Mouse (Mus musculus) erythroblast, embryonic 14.5 days (primary cell): ENCODE data around the gene Actbl2. TPM values are rescaled to one million over a fixed set of nuclear protein-coding genes. Genes with fewer than 3 reads are reported as not detected.

Experiments used
- H3K27me3 ChIP-seq: 2 replicates; pipeline ENCODE4 v1.6.1; 2012; ENCODE audit warnings: inconsistent platforms; ENCODE audit not compliant: control insufficient read depth
- H3K36me3 ChIP-seq: 2 replicates; pipeline ENCODE4 v1.6.1; 2012; ENCODE audit warnings: mild to moderate bottlenecking, inconsistent platforms; ENCODE audit not compliant: control insufficient read depth
- H3K4me1 ChIP-seq: 2 replicates; pipeline ENCODE4 v1.6.1; 2012; ENCODE audit warnings: inconsistent platforms; ENCODE audit not compliant: control insufficient read depth
- H3K4me3 ChIP-seq: replicated peaks from 2 replicates; pipeline ENCODE3; 2012; ENCODE audit warnings: moderate library complexity, mild to moderate bottlenecking, inconsistent platforms
- H3K9me3 ChIP-seq: 2 replicates; pipeline ENCODE4 v1.6.1; 2012; ENCODE audit warnings: low read length, inconsistent platforms, mixed read lengths; ENCODE audit not compliant: control insufficient read depth
- GATA1 ChIP-seq: IDR thresholded peaks from 2 replicates; pipeline ENCODE4 v1.6.1; 2012; ENCODE audit warnings: low read length, inconsistent platforms, mixed read lengths
- TAL1 ChIP-seq: IDR thresholded peaks from 3 replicates; pipeline ENCODE4 v1.6.1; 2012; ENCODE audit warnings: low read length, inconsistent platforms, mixed read lengths
- polyA plus RNA-seq: library from polyadenylated mRNA; stranded (reverse); fragments of >175 nt; gene quantifications from 2 replicates; pipeline ENCODE4 v1.2.3, GENCODE M21; 2012

Actbl2 gene
- polyA plus RNA-seq, 1 experiment, result not detected

DNA sequence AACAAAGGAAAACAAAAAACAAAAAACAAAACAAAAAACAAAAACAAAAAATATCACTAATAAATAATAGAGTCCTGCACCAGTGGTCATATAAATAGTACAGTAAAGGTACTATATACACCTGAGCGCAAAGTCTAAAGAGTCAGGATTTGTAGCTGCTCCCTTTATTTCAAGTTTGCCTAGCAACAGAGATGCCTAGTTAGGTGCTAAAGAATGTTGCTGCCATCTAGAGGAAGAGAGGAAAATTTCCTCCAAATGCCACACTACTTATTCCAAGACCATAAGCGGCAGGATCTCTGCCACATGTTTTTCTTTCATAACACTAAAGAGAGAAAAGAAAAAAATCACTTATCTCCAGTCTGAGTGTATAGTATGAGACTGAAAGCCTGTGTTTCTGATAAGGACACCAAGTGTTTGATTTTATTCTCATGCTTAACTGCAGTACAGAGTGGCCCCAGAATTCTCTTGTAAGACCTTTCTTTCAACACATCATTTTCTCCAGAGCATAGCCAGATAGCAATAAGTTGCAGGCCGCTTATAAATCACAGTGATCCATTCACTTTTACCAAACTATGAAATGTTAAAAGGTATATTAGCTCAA lies 16.8 kb upstream of the Actbl2 start:
- Histone ChIP-seq H3K9me3 (no peaks in the 10 kb centered on the region), H3K27me3 (no peaks in the 10 kb centered on the region), H3K4me3 (no peak overlapping the region), H3K36me3 (no peaks in the 10 kb centered on the region), H3K4me1 (no peaks in the 10 kb centered on the region)
- no peak for TF ChIP-seq TAL1
- no peak for TF ChIP-seq GATA1

- Histone ChIP-seq H3K9me3 (no peaks in the 10 kb centered on the region), H3K36me3 (no peaks in the 10 kb centered on the region), H3K27me3 (no peaks in the 10 kb centered on the region), H3K4me3 (no peak overlapping the region), H3K4me1 (no peaks in the 10 kb centered on the region)
- TF ChIP-seq GATA1, result no peak
- TF ChIP-seq TAL1, result no peak
These were observed 3.7 kb upstream of the Actbl2 start for GRCm38 (mm10) chr13:111251106-111251505.

DNA sequence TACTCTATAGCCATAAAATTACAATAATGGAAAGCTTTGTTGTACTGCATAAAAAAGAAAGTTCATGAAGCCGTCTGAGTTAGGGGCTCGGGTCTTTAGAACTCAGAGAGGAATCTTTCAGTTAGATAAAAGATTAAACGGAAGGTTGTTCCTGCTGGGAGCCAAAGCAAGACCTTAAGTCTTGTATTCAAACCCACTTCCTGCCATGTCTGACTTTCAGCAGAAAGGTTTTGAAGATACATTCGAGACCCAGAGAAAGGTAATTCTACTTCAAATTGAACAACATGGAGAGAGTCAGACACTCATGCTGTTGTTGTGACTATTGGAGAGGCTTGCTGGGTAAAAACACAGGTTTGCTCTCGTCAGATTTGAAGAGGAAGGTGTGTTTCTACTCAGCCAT lies 3.0 kb upstream of the Actbl2 start:
- Histone ChIP-seq H3K4me3 (no peak overlapping the region), H3K27me3 (no peaks in the 10 kb centered on the region), H3K9me3 (no peaks in the 10 kb centered on the region), H3K4me1 (no peaks in the 10 kb centered on the region), H3K36me3 (no peaks in the 10 kb centered on the region)
- TF ChIP-seq TAL1, result no peak
- TF ChIP-seq GATA1, result no peak

- H3K4me1 ChIP-seq, result no peaks in the 10 kb centered on the region
- H3K4me3 ChIP-seq, result no peak overlapping the region
- TF ChIP-seq GATA1, result no peak
- no peak for TF ChIP-seq TAL1
- H3K27me3 ChIP-seq, result no peaks in the 10 kb centered on the region
- H3K9me3 ChIP-seq, result no peaks in the 10 kb centered on the region
- H3K36me3 ChIP-seq, result no peaks in the 10 kb centered on the region
These were observed 3.2 kb downstream of the Actbl2 start for GRCm38 (mm10) chr13:111258016-111258415.

DNA sequence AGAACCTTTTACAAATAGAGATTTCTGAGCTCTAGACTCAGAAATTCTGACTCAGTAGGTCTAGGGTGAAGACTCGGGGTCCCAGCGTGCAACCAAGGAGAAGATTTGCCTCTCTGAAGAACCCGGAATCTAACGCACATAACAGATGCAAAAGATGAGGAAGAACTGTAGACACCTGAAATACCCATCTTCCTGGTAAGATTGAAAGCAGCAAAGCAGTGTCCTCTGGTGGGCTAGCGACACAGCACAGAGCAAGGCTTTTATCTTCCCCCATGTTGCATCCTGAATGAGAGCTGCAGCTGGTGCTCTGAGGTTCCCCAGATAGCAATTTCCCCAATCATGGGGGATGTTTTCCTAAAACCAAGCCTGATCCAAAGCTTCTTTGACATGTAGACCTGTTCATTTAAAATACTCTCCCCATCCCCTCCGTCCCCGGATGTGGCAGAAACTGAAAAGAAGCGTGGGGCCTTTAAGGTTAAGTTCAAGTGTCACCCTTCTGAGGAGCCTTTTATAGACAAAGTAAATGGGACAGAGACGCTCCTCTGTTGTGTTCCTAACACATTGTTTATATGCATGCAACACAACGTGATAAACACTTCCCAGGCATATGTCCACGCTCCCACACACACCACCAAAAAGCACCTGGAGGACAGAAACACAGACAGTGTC lies 3.7 kb downstream of the Actbl2 start:
- H3K27me3 ChIP-seq, result no peaks in the 10 kb centered on the region
- TF ChIP-seq GATA1 (no peak), TAL1 (no peak)

GRCm38 (mm10) chr13:111259093-111259491 lies 4.3 kb downstream of the Actbl2 start:
- Histone ChIP-seq H3K4me3 (no peak overlapping the region), H3K9me3 (no peaks in the 10 kb centered on the region), H3K4me1 (no peaks in the 10 kb centered on the region), H3K36me3 (no peaks in the 10 kb centered on the region), H3K27me3 (no peaks in the 10 kb centered on the region)
- TF ChIP-seq TAL1 (no peak), GATA1 (no peak)

More for the DNA sequence above, 3.7 kb downstream of the Actbl2 start:
- H3K9me3 ChIP-seq, result no peaks in the 10 kb centered on the region
- H3K4me1 ChIP-seq, result no peaks in the 10 kb centered on the region
- no peak overlapping the region for H3K4me3 ChIP-seq
- H3K36me3 ChIP-seq, result no peaks in the 10 kb centered on the region

DNA sequence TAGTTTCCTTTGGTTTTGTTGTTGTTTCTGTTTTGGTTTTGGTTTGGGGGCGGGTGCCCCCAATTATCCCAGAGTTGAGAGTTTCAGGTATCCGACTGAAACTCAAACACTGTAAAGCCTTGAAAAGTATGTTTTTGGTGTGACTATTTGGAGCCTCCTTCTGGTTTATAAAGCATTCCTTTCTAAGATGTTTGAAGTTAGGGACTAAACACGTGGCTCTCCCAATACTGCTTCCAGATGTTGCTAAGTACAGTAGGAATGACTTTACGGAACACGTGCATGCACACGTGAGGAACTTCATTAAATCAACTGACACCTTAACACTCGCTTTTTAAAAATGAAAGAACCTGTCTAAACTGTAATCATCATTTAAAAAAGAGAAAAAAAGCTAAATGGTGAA lies 4.9 kb downstream of the Actbl2 start:
- no peaks in the 10 kb centered on the region for H3K9me3 ChIP-seq
- H3K36me3 ChIP-seq, result no peaks in the 10 kb centered on the region
- no peak for TF ChIP-seq TAL1
- TF ChIP-seq GATA1, result no peak
- no peaks in the 10 kb centered on the region for H3K4me1 ChIP-seq
- H3K4me3 ChIP-seq, result no peak overlapping the region
- no peaks in the 10 kb centered on the region for H3K27me3 ChIP-seq

- H3K9me3 ChIP-seq, result no peaks in the 10 kb centered on the region
- H3K4me3 ChIP-seq, result no peak overlapping the region
- no peaks in the 10 kb centered on the region for H3K27me3 ChIP-seq
- no peaks in the 10 kb centered on the region for H3K36me3 ChIP-seq
- no peaks in the 10 kb centered on the region for H3K4me1 ChIP-seq
- TF ChIP-seq GATA1, result no peak
- TF ChIP-seq TAL1, result no peak
These were observed 8.4 kb downstream of the Actbl2 start for GRCm38 (mm10) chr13:111263186-111263585.

DNA sequence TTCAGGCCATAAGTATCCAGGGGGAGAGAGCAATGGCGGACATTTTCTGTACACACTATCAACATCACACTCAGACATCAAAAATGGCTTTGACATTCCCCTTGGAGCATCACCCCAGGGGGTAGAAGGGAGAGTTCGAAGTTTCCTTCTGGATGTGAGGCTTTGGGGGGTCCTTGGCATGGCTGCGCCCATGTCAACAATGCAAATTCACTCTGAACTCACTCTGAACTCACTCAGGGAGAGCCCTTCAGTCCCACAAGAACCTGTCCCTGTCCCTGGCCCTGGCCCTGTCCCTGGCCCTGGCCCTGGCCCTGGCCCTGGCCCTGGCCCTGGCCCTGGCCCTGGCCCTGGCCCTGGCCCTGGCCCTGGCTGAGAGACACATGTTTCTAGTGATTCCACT lies 8.9 kb downstream of the Actbl2 start:
- Histone ChIP-seq H3K36me3 (no peaks in the 10 kb centered on the region), H3K27me3 (no peaks in the 10 kb centered on the region), H3K4me3 (no peak overlapping the region), H3K4me1 (no peaks in the 10 kb centered on the region), H3K9me3 (no peaks in the 10 kb centered on the region)
- TF ChIP-seq TAL1 (no peak), GATA1 (no peak)
